Mouse (Mus musculus): ENCODE results near the gene Fam229b.

Gene Fam229b

DNA sequence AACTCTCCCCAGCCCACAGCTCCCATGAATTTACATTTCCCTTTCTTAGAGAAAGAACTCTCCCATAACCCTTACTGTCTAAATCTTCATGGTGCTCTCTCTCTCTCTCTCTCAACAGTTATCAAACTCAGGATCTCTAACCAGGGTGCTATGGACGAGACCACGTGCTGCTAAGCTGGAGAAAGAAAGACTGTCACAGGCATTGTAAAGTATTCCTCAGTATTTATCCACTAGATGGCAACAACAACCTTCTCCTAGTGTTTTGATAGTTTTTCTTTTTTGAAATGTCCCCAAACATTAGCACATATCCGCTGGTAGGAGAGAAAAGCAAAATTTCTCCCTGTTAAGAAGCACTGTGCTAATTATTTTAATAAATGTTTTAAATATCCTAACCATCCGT lies 12.3 kb downstream of the Fam229b start:
- no peak for DNase-seq

- no peak for DNase-seq
Observed at GRCm38 (mm10) chr10:39109489-39109874, 24.2 kb downstream of the Fam229b start.

GRCm38 (mm10) chr10:39108837-39109488 lies 24.8 kb downstream of the Fam229b start:
- DNase-seq: no peak

- no peak for DNase-seq
Observed at GRCm38 (mm10) chr10:39106935-39107334, 26.8 kb downstream of the Fam229b start.

GRCm38 (mm10) chr10:39106413-39106812 lies 27.3 kb downstream of the Fam229b start:
- no peak for DNase-seq

DNA sequence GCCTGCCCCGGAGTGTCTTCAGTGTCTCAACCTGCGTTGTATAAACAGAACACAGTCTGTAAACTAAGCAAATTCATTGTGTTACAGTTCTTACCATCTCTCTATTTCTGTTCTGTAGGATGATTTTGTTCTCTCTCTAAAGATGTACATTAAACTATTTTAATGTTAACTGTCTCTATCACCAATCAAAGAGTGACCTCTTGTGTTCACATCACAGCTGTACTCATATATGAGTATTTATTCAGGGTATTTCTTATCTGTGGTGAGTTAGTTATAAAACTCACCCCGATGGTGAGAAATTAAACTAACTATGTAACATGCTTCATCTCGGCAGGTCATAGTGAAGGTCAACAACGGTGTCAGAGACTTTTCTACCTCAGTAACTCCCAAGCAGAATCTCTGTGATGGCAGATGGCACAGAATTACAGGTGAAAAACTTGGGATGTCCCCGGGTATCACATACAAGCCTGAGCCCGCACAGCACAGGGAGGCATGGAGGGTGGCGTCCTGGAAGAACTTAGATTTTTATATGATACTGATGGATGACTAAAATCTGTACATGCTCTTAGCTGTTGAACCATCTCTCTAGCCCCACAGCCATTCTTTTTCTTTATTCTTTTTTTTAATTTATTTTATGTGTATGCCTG lies 28.8 kb downstream of the Fam229b start:
- DNase-seq: no peak

GRCm38 (mm10) chr10:39098746-39099145 lies 35.0 kb downstream of the Fam229b start:
- DNase-seq: no peak

DNA sequence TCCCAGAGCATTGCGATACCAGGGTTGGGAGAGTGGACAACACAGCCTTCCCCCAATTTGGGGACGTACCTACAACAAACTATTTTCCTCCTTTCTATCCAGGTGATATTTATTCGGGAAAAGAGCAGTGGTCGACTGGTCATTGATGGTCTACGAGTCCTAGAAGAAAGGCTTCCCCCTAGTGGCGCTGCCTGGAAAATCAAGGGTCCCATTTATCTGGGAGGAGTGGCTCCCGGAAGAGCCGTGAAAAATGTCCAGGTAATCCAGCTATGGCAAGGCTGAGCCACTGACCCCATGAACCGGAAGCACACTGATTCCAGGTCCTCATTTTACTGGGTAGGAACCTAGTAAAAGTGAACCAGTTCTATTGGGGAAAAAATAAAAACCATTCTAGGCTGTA lies 36.7 kb downstream of the Fam229b start:
- peak; percentile 18 for DNase-seq

- DNase-seq: no peak
Observed at GRCm38 (mm10) chr10:39072048-39072447, 61.7 kb downstream of the Fam229b start.
